Mouse (Mus musculus) cerebellum, postnatal 4 days (tissue): ENCODE results near the gene 4930467E23Rik.
"Not testable (repeated sequence)": the region's sequence is repeated elsewhere in the genome, so short reads cannot be mapped to it uniquely, and the experiment has no call there.

Source experiments
- DNase-seq, 2 experiments: peaks; one replicate each; pipeline ENCODE4 v3.0.0; 2022; ENCODE audit warnings: low spot score in 2 of 2, mixed read lengths in 1 of 2

4930467E23Rik gene

DNA sequence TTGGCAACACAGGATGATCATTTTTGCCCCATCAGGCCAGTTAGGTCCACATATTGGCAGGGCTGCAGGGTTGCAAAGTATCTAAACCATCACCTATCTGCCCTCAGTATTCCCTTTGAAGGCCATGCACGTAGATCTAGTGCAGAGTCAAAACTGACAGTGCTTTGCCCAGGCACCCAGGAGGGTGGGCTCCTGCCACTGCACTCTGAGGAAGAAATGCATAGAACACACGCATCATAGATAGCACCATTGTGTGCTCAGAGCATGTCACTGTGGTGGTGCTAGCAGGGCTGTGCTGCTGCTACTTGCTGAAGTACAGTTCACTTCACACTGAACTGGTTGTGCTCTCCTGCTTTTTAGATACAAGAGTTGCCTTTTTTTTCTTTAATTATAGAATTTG is at the start of gene 4930467E23Rik:
TSS of gene 4930467E23Rik (plus strand) at position 301 of the 400 bp plus-strand sequence.
- not testable (repeated sequence) for DNase-seq

DNA sequence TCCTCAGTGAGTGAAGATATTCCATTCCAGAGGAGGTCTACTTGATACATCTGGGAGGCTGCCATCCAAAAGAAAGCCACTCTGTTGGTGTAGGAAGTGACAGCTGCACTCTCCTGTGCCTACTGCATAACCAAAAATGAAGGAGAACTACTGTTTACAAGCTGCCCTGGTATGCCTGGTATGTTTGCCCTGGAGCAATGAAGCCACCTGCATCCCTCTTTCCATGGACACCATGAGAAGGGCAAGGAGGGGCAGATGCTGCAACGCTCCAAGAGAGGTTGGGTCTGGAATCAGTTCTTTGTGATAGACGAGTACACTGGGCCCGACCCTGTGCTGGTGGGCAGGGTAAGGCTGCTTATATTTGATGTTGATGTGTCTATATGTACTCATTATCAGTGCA is 47.1 kb upstream of the 4930467E23Rik start:
- DNase-seq, result not testable (repeated sequence)

DNA sequence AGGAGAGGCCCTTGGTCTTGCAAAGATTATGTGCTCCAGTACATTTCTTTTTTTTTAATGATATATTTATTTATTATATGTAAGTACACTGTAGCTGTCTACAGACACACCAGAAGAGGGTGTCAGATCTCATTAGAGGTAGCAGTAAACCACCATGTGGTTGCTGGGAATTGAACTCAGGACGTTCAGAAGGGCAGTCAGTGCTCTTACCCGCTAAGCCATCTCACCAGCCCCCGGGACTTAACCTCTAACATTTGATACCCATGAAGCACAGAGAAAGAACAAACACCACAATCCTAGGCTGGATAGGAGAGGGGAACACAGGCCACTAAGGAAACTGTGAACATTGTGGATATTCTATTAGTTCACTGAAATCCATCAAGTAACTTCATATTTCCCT is 43.9 kb upstream of the 4930467E23Rik start:
- DNase-seq, result not testable (repeated sequence)

DNA sequence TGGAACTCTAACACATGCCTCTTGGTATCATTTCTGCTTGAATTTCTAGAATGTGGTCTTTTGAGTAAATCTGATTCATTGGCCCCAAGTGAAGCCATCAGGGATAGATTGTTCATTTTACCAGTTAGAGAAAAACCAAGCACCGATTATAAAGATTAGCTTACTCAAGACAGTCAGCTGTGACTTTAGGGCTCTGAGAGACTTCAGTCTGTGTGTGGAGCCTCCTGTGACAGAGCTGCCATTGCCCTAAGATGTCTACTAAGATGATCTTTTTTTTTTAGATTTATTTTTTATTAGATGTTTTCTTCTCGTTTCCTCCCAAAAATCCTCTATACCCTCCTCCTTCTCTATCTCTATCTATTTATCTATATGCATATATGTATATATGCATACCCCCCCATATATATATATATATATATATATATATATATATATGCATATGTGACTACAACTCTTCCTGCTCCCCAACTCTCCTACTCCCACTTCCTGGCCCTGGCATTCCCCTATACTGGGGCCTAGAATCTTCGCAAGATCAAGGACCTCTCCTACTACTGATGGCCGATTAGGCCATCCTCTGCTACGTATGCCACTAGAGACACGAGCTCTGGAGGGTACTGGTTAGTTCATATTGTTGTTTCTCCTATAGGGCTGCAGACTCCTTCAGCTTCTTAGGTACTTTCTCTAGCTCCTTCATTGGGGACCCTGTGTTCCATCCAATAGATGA is 40.4 kb upstream of the 4930467E23Rik start:
- not testable (repeated sequence) for DNase-seq

DNA sequence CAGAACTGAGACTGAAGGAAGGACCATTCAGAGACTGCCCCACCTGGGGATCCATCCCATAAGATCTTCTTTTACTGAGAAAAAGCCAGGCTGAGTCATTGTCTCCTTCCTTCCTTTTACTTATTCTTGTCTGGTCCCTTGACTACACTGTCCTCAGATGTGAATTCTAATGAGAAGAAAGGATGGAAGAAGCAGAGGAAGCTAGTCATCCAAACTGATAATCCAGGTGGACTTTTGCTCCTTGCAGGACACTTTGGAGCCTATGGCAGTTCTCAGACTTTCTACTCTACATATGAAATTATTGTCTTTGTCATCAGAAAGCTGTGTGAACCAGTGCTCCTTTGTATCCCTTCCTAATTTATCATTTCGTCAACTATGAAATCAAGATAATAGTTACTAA is 39.6 kb upstream of the 4930467E23Rik start:
- not testable (repeated sequence) for DNase-seq

DNA sequence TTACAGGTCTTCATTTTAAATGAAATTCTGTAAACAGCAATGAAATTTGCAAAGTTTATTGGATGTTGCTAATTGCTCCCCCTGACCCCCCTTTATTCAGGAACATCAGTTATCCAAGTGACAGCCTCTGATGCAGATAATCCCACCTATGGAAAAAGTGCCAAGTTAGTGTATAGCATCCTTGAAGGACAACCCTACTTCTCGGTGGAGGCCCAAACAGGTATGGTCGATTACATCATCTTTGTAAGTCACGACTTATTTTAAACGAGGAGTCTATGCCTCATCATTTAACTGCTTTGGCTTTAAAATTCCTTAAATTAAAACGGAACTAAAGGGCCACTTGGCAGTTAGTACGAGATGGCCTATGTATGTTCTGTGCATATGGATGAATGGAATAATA is 38.0 kb upstream of the 4930467E23Rik start:
- DNase-seq, result not testable (repeated sequence)

DNA sequence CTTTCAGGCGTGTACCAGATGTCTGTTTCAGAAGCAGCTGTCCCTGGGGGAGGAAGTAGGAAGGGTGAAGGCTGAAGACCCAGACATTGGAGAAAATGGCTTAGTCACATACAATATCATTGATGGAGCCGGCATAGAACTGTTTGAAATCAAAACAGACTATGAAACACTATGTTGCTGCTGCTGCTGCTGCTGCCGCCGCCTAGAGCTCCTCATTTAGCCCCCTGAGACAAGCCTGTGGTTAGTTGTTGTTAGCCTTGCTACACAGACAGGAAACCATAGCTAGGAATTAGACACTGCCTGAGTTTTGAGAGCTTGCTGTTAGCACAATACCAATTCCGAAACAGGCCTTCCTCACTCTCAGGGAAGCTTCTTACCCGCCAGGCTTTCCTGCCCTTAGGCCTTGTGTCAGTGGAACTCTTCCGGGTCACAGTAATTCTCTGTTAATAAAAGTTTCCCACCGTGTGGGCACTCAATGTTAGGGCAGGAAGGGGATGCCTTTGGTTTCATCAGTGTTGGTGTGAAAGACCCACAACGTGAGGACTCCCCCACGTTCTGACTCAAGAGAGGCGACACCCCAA is 31.8 kb upstream of the 4930467E23Rik start:
- DNase-seq, result peak in 1 of 2 experiments; percentile 40

DNA sequence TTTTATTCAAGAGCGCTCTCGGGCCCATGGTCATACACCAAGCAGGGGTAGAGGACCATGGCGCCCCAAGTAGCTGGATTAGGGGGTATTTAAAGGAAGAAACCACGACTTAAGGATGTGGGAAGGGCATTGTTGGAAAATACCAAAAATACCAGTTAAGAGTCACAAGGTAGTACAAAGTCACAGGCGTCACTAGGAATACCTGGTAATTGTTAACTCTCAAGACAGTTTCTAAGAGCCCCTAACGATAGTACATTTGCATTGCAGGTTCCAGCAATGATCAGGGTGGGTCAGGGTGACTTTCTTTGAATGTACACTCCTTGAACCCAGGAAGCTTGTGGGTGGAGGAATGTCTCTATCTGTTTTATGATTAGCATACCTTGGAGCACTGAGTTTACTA is 31.3 kb upstream of the 4930467E23Rik start:
- DNase-seq, result not testable (repeated sequence)

DNA sequence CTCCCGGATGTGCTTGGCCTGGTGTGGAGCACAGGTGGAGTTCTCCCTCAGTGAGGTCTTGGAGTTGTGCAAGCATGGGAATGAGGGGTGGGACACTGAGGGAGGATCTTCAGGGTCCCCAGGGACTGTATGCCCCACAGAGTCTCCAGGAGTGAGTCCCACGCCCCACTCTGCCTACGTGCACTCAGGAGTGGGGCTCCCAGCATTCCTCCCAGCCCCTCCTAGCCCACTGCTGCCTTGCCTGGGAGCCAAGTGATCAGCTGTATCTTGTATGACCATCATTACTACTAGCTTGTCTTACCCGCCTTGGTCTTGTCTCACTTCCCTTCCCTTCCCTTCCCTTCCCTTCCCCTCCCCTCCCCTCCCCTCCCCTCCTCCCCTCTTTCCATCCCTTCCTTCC is 30.7 kb upstream of the 4930467E23Rik start:
- DNase-seq, result peak; percentile 63 to 86

DNA sequence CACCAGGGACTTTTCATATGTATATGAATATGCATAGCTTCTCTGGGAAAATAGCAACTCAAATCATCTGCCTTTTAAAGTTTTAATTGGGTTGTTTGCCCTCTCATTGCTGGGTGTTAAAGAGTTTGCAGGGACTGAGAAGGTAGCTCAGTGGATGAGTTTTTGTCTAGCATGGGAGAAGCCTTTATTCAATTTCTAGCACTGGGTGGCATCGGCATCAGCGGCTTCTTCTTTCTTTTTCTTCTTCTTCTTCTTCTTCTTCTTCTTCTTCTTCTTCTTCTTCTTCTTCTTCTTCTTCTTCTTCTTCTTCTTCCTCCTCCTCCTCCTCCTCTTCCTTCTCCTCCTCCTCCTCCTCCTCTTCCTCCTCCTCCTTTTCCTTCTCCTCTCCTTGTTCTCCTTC is 28.1 kb upstream of the 4930467E23Rik start:
- DNase-seq, result not testable (repeated sequence)

DNA sequence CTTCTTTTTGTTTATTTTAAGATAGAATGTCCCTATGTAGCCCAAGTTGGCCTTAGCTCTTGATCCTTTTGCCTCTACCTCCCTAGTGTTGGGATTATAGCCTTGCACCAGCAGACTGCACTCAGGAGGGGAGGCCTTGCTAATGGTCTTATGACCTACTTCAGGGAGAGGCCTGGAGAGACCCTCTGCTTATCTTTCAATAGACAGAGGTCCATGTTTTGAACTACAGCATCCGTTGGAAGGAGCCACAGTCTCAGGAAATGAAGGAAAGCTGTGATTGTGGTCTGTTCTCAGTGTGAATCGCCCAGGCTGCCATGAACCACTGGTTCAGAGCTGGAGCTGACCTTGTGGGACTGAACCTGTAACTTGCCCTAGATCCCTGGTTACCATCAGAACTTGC is 27.1 kb upstream of the 4930467E23Rik start:
- DNase-seq, result not testable (repeated sequence)

DNA sequence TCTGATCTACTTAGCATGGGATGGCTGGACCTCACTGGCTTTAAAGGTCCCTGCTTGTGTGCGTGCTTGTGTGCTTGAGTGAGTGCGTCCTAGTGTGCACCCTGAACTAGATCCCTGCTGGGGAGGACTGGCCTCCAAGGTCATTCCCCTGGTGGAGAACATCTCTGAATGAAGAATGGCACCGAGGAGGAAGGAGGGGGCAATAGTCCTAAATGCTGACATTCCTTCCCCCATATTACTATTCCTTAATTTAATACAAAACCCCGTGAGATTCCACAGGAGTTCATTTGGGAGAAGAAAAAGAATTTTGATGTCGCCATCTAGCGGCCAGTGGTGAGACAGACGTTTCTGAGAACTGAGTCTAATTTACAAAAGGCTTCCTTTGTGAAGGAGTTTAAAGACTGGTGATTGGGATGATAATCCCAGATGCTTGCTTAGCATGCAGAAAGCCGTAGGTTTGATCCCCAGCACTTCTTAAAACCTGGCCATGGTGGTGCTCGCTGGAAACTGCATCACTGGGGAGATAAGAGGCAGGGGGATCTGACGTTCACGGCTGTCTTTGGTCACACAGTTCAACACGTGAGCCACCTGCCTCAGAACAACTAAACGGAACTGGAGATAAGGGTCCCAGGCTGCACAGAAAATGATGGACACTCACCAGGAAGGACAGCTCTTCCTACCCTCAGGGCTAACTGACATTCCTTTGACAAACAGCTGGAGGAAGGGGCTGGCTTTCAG is 26.2 kb upstream of the 4930467E23Rik start:
- peak; percentile 83 to 90 for DNase-seq

DNA sequence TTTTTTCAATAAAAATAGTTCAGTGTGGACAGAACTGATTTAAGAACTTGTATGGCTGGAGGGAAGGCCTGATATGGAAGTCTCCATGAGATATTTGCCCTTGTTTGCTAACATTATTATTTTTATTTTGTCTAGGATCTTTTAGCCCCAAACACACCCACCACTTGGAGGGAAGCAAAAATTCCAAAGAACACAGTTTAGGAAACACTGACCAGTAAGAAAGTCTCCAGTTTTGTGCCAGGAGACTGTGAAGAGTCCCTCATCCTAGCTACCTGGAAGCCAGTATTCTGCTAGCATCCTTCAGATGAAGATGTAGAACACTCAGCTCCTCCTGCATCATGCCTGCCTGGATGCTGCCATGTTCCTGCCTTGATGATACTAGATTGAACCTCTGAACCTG is 25.5 kb upstream of the 4930467E23Rik start:
- DNase-seq, result not testable (repeated sequence)

DNA sequence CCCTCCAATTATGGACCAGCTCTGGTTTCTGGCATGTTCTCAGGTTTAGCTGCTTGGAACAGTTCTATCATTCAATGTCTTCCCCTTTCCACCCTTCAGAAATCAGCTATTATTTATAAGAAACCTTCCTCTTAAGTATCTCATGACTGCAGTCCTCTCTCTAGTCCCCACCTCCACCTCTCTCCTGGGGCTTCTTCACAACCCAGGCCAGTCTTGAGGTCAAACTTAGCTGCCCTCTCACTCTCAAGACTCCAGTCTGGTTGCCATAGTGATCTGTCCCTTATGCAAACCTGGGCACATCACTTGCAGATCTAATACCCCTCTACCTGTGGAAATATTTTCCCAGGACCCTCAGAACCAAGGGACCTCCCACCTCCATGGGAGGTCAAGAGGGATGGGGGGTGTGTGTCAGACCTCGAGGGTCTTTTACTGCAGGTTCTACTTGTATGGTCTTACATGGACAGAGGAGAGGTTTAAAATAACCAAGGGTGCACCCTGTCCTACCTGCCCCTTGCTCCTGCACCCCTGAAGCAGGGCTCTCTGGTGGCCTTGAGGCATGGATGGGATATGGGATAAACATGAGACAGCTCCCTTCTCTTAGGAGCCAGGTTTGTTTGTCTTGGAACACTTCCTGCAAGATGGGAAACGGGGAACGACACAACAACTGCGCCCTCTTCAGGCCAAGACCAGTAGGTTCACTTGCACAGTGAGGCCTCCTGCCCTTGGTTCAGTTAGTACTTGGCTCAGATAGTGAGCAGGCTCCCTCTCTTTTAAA is 24.7 kb upstream of the 4930467E23Rik start:
- DNase-seq, result peak in 1 of 2 experiments; percentile 57

DNA sequence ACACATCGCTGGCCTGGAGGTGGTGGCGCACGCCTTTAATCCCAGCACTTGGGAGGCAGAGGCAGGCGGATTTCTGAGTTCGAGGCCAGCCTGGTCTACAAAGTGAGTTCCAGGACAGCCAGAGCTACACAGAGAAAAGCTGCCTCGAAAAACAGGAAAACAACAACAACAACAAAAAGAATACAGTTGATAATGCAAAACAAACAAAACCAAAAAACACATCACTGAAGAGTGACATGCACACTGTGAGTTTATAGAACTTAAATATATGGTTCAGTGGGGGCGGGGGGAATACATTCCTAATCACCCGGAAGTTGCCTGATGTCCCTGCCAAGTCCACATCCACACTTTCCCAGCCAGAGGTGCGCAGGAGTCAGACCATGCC is 24.2 kb upstream of the 4930467E23Rik start:
- not testable (repeated sequence) for DNase-seq

DNA sequence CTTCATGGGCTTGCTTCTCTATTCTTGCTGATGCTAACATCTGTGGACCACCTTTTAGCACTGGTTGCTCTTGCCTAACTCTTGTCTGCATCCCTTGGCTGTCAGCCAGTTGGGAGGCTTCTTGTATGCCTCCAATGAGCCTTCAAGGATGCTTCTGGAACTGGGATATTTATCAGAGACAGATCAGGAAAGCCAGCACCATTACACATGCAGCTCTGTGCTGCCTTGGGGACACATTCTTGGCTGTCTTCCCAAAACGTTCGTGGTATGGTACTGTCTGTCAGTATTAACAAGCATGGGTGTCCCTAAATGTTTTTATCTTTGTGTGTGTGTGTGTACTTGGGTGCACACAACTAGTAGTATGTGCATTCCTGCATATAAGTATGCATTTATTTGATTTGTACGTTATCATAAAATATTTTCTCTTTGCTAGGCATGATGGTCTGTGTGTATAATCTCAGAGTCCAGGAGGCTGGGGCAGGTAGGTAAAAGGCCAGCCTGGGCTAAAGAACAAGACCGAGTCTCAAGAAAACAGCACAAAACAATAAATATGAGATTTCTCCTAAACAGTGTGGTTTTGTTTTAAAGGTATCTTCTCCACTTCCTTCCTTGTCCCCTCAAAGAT is 23.2 kb upstream of the 4930467E23Rik start:
- DNase-seq, result not testable (repeated sequence)

DNA sequence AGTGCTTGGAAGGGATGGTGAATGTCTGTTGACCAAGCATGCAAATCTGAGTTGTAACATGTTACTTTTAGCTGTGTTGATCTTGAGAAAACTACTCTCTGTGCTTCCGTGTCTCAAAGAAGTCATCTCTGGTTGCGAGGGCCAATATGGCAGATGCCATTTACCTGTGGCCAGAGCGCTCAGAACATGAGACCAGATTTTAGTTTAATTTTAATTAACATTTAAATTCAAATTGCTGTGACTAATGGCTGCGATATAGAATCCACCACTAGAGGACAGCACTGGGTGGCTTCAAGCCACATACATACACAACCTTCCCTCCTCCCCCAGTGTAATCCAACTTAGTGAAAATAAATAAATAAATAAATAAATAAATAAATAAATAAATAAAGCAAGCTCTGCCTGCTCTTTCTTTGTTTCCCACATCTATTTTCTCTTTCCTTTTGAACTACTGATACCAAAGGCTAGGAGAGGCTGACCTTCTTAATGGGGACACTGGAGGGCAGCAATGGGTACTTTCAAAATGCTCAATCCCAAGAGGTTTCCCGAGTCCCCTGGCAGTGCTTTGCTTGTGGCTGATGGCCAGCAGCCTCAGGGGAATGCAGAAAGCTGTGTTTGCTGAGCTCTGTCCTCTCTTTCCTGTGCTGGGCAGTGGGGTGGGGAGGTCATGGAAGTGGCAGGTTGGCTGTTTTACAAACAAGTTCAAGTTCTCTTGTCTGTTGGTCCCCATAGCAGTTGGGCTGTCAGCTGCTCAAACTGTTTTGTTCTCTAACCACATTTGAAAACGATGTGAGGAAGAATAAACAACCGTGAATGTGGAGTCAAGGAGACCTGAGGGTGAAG is 22.2 kb upstream of the 4930467E23Rik start:
- DNase-seq, result peak; percentile 78 to 91

DNA sequence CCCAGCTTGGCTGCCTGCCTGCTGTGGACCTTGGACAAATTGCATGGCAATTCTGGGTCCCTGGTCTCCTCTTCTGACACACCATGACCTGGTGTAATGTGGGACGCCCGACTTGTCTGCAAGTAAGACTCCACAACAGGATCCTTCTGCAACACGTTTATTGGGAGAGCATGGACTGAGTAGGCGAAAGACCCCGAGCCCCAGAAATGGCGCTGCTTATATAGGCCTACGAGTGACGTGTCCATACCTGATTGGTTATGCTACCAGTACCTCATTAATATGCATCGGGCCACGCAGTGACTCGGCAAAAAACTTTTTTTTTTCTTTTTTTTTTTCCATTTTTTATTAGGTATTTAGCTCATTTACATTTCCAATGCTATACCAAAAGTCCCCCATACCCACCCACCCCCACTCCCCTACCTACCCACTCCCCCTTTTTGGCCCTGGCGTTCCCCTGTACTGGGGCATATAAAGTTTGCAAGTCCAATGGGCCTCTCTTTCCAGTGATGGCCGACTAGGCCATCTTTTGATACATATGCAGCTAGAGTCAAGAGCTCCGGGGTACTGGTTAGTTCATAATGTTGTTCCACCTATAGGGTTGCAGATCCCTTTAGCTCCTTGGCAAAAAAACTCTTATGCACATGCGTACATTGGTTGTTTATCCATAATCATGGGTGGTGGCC is 21.5 kb upstream of the 4930467E23Rik start:
- not testable (repeated sequence) for DNase-seq

DNA sequence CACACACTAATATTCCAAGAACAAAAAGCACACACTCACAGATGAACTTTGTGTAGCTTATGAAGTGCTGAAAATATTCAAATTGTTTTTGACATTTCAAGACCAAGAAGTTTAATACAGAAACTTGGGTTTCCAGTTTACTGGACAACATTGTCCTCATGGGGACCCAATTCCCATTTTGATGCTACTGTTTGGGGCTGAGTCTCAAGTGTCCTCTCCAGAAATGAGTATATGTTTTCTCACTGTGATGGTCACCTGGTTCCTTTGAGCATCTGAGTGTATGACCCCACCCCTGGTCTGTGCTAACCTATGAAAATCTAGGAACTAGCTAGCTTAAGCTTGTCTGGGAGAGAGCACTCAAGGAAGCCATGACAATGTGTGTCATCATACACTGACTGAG is 20.4 kb upstream of the 4930467E23Rik start:
- DNase-seq, result not testable (repeated sequence)

DNA sequence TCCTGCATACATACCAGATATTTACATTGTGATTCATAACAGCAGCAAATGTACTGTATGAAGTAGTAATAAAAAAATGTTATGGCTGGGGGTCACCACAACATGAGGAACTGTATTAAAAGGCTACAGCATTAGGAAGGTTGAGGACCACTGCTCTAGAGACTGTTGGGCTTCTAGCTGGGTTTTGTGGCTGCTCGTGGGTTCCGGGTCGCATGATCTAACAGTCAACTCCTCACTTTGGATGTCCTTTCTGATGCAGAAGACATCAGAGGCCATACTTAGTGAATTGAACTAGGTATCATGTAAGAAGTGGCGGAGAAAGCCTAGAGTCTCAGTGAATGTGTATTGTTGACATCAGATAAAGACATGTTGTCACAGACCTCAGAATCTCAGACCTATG is 19.9 kb upstream of the 4930467E23Rik start:
- peak; percentile 39 to 71 for DNase-seq
